Mouse (Mus musculus): ENCODE measurements around the gene 1110008P14Rik.
A peak's percentile ranks its signal among the peaks of the same experiment; 100 is the strongest.
"Not testable (repeated sequence)": the region's sequence is repeated elsewhere in the genome, so short reads cannot be mapped to it uniquely, and the experiment has no call there.

1110008P14Rik gene

GRCm38 (mm10) chr2:32363376-32364106 is 18.2 kb downstream of the 1110008P14Rik start:
- DNase-seq (ENCODE audit: low spot score in 2 of 2) = peak in 1 of 2 experiments; percentile 41

- DNase-seq (ENCODE audit: low spot score in 2 of 2) = peak; percentile 93 to 98
Measured at GRCm38 (mm10) chr2:32362817-32363340, 18.9 kb downstream of the 1110008P14Rik start.

- DNase-seq (ENCODE audit: low spot score in 2 of 2) = not testable (repeated sequence)
Measured at GRCm38 (mm10) chr2:32362274-32362673, 19.5 kb downstream of the 1110008P14Rik start.

- peak; percentile 81 to 90 for DNase-seq (ENCODE audit: low spot score in 2 of 2)
Measured at GRCm38 (mm10) chr2:32361437-32361836, 20.3 kb downstream of the 1110008P14Rik start.

GRCm38 (mm10) chr2:32360741-32361140 is 21.0 kb downstream of the 1110008P14Rik start:
- peak; percentile 64 to 86 for DNase-seq (ENCODE audit: low spot score in 2 of 2)

GRCm38 (mm10) chr2:32358381-32358780 is 23.4 kb downstream of the 1110008P14Rik start:
- DNase-seq (ENCODE audit: low spot score in 2 of 2) = no peak

GRCm38 (mm10) chr2:32357710-32358109 is 24.0 kb downstream of the 1110008P14Rik start:
- DNase-seq (ENCODE audit: low spot score in 2 of 2) = no peak

- no peak for DNase-seq (ENCODE audit: low spot score in 2 of 2)
Measured at GRCm38 (mm10) chr2:32356216-32356615, 25.5 kb downstream of the 1110008P14Rik start.

GRCm38 (mm10) chr2:32354336-32354895 is 27.3 kb downstream of the 1110008P14Rik start:
- no peak for DNase-seq (ENCODE audit: low spot score in 2 of 2)

- no peak for DNase-seq (ENCODE audit: low spot score in 2 of 2)
Measured at GRCm38 (mm10) chr2:32353836-32354235, 27.9 kb downstream of the 1110008P14Rik start.

GRCm38 (mm10) chr2:32353007-32353542 is 28.7 kb downstream of the 1110008P14Rik start, which contains the start of gene Dnm1:
Gene Dnm1, minus strand, starts transcription at chr2:32353338.
- peak; percentile 87 to 98 for DNase-seq (ENCODE audit: low spot score in 2 of 2)

GRCm38 (mm10) chr2:32352151-32353006 is 29.4 kb downstream of the 1110008P14Rik start, which contains the start of gene Ciz1:
Gene Ciz1, plus strand, starts transcription at chr2:32352327.
- DNase-seq (ENCODE audit: low spot score in 2 of 2) = no peak

- DNase-seq (ENCODE audit: low spot score in 2 of 2) = no peak
Measured at GRCm38 (mm10) chr2:32351471-32351961, 30.2 kb downstream of the 1110008P14Rik start.

- DNase-seq (ENCODE audit: low spot score in 2 of 2) = no peak
Measured at GRCm38 (mm10) chr2:32350471-32351051, 31.2 kb downstream of the 1110008P14Rik start.

GRCm38 (mm10) chr2:32349625-32350255 is 32.0 kb downstream of the 1110008P14Rik start:
- DNase-seq (ENCODE audit: low spot score in 2 of 2) = no peak

- DNase-seq (ENCODE audit: low spot score in 2 of 2) = no peak
Measured at GRCm38 (mm10) chr2:32348311-32348710, 33.4 kb downstream of the 1110008P14Rik start.

GRCm38 (mm10) chr2:32347019-32347418 is 34.7 kb downstream of the 1110008P14Rik start:
- no peak for DNase-seq (ENCODE audit: low spot score in 2 of 2)

GRCm38 (mm10) chr2:32344598-32345321 is 37.0 kb downstream of the 1110008P14Rik start:
- no peak for DNase-seq (ENCODE audit: low spot score in 2 of 2)

GRCm38 (mm10) chr2:32344056-32344455 is 37.7 kb downstream of the 1110008P14Rik start:
- no peak for DNase-seq (ENCODE audit: low spot score in 2 of 2)

GRCm38 (mm10) chr2:32343351-32343671 is 38.4 kb downstream of the 1110008P14Rik start:
- no peak for DNase-seq (ENCODE audit: low spot score in 2 of 2)
